Mouse (Mus musculus): ENCODE data around the gene Kl. TPM values are rescaled to one million over a fixed set of nuclear protein-coding genes. Genes with fewer than 3 reads are reported as not detected.

Gene Kl
- total RNA-seq, 2 experiments from 2014 or later, result 0.56 to 0.74 TPM

DNA sequence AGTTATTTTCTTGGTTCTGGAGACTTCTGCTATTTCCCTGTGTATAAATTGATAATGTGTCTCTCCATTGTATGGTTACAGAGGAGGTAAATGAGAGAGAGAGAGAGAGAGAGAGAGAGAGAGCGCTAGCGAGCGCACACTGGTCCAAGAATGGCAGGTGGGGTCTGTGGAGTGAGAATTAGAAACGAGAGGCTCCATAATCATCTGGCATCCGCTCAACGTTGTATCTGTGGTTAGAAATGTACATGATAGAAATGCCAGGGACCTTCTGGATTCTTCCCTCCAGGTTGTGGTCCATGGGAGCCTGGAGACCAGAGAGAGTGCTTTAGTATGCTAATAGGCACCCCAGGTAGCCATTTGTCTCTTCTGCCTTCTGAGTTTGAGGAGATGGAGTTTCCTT lies 76.5 kb downstream of the Kl start:
- DNase-seq, result no peak

DNA sequence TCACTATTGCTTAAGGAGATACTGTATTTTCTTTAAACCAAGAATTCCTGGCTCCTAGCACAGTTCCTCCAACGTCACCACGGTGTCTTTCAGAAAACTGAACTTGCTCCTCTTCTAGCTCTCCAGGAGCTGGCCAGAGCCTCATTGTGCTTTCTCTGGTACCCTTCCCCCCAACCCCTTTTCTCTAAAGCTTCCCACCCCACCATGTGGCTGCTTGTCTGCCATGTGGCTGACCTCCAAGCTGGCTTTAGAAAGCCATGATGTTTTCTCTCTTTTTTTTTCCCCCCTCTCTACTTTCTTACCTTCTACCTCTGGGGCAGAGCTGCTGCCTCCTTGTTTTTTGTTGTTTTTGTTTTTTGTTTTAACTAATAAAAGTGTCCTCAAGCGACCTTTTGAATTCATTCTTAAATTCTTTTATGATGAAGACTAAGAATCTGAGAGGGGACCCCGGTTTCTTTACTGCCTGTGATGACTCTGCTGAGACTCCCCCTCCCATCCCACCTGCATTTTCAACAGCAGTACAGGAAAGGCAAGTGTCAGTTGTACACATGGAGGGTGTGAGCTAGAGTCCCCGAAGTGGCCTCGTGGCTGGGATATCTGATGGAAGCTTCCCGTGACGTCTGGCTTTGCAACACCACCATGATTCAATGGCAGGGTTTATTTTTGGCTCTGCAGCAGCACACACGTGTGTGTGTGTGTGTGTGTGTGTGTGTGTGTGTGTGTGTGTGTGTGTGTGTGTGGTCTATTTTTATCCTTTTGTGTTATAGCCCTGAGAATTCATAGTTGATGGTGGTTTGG lies 82.5 kb downstream of the Kl start:
- DNase-seq, result no peak

DNA sequence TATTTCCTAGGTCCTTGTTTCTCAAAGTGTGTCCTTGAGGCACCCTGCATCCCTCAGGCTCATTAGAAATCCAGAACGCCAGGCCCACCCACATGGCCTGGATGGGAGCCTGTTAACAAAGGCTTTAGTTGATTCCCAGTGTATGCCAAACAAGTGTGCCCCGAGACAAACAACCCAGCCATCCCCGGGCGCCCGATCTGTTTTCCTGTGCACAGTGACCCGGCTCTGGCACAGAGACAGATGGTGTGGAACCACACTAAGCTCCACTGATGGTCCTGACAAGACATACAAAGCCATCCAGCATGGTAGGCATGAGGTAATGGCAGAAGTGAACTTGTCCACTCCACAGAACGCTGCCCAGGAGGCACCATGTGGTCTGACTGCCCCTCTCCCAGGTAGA lies 85.5 kb downstream of the Kl start:
- DNase-seq, result no peak

DNA sequence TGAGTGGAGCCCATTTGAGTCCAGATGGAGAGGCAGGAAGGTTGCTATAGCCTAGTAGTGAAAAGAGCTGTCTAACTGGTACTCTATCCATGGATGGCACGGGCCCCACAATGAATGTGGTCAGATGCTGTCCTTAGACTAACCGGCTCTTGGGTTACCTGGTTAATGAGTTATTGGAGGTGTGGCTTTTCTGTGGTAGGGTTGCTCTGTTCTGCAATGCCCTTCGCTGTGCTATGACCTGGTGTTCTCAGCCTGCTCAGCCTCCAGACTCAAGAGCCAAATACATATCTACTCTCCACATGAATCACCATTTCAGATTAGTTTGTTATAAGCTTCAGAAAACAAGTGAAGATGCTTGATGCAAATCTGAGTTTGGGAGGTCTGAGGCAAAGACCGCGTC lies 90.5 kb downstream of the Kl start:
- DNase-seq, result no peak
